Mouse (Mus musculus) left cerebral cortex, adult 9 months (tissue): Measurements from ENCODE around the gene Kcna2.

Source experiments
- DNase-seq, 2 experiments: peaks; one replicate each; pipeline ENCODE4 v3.0.0; 2022; ENCODE audit warnings: low spot score in 2 of 2

Gene Kcna2

GRCm38 (mm10) chr3:107150872-107151540, 50.1 kb downstream of the Kcna2 start:
- peak in 1 of 2 experiments; percentile 24 for DNase-seq

DNA sequence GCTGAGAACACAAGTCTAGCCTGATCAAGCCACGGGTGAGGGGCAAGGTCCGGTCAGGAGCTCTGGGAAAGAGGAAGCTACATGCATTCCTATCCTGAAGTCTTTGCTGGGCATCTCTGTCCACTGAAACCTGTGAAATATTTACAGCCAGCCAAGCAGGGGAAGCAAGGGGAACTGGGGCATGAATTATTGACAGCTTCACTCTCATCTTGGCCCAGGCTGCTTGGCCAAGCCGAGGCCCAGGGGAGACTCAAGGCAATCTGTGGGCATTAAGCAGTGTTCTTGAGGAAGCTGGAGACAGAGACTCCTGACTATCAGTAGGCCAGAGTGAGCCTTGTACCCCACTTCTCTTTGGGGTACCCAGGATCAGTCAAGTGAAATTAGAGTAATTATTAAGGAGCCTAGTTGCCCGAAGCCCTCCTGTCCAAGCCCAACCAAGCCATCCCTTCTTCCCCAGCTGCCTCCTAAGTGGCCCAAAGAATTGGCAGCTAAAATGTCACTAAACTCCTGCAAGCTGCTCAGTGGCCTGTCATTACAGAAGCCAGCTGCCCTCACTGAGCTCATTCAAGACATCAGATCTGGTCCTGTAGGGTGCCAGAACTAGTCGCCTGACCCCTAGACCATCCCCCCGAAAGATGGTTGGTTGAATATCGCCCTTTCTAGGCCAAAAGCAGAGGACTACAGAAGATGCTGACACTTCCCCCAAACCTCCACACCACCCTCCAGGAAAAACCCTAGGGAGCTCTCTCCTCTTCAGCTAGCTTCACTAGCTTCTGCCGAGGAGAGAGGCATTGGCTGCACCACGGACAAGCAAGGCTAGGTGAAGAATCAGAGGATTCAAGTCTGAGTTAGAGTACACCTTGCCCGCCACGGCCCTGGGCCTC, 53.1 kb downstream of the Kcna2 start:
- DNase-seq: no peak

DNA sequence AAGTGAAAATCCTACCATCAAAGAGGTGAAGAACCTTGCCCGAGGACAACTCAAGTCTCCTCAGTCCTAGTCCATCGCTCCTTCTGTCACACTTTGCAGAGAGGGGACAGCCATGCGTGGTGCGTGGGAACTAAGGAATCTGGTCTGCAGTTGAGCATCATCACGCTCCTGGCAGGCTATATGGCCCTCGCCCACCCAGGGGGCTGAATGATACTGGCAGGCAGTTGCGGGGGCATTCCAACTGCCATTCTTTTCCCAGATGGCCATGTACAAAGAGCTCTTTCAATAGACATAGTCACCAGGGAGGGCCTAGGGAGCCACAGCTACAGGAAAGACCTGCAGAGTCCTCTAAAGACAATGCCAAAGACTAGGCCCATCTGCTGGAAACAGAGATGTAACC, 57.9 kb downstream of the Kcna2 start:
- DNase-seq: no peak

- DNase-seq: peak in 1 of 2 experiments; percentile 44
These were observed 58.5 kb downstream of the Kcna2 start for GRCm38 (mm10) chr3:107159418-107159817.

- peak in 1 of 2 experiments; percentile 40 for DNase-seq
These were observed 58.9 kb downstream of the Kcna2 start for GRCm38 (mm10) chr3:107159859-107160324.

GRCm38 (mm10) chr3:107162741-107163140, 61.8 kb downstream of the Kcna2 start:
- DNase-seq: no peak
